Comparison of ENCODE assay signal across 32 mouse cellular contexts in the genomic region with DNA sequence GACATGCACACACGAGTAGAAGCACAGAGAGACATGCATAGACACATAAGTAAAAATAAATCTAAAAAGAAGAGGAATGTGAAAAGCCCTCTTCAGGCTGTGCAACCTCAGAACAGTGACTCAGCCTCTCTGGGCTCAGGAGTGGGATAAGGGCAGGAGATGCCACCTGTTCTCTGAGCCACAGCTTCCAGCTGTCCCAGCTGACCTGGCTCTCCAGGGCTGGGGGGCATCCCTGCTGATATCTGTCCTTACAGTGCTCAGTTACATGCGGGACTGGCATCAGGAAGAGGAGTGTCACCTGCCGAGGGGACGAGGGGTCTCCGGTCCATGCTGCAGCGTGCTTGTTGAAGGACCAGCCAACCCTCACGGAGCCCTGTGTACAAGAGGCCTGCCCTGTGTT. TPM values are rescaled to one million over a fixed set of nuclear protein-coding genes. Genes with fewer than 3 reads are reported as not detected.
"Had no signal": no experiment of that assay in that cellular context is flagged by ENCODE, and none has a peak within 500 bp of the region (broad histone marks: within the 10 kb centered on the region; RNA-seq: fewer than 3 reads in every experiment).

No protein-coding gene starts in this region.

- H3K27ac ChIP-seq: left cerebral cortex, adult 2 months; limb, embryonic 10.5 days; limb, embryonic 12.5 days; limb, embryonic 13.5 days; limb, embryonic 15.5 days; liver, embryonic 12.5 days; liver, embryonic 13.5 days; liver, embryonic 14.5 days; liver, embryonic 15.5 days; lung, embryonic 15.5 days; macrophage; midbrain, embryonic 12.5 days; midbrain, embryonic 13.5 days; midbrain, embryonic 15.5 days had no signal

- DNase-seq: layer of hippocampus, postnatal 36 days; left cerebral cortex, postnatal 4 days; liver; liver, embryonic 13.5 days; liver, postnatal 0 days; lung, adult 18-20 months; lung, adult 2 months; lung, embryonic 14.5 days; lung, postnatal 10 days; lung, postnatal 14 days; lung, postnatal 36 days; lung, postnatal 4 days; midbrain, embryonic 14.5 days had no signal

- H3K4me2 ChIP-seq: limb, embryonic 12.5 days; limb, embryonic 13.5 days; limb, embryonic 15.5 days; liver, embryonic 11.5 days; liver, embryonic 12.5 days; liver, embryonic 13.5 days; liver, embryonic 15.5 days; lung, embryonic 14.5 days; lung, embryonic 15.5 days; midbrain, embryonic 12.5 days; midbrain, embryonic 13.5 days; midbrain, embryonic 15.5 days had no signal

- H3K4me3 ChIP-seq: left cerebral cortex, adult 2 months; limb, embryonic 10.5 days; limb, embryonic 12.5 days; limb, embryonic 13.5 days; limb, embryonic 15.5 days; liver, embryonic 12.5 days; liver, embryonic 13.5 days; liver, embryonic 15.5 days; lung, embryonic 15.5 days; midbrain, embryonic 12.5 days; midbrain, embryonic 13.5 days; midbrain, embryonic 15.5 days had no signal

- ATAC-seq: liver, embryonic 12.5 days; liver, postnatal 0 days; midbrain, embryonic 13.5 days; midbrain, embryonic 15.5 days; midbrain, embryonic 16.5 days had no signal

- H3K27me3 ChIP-seq: limb, embryonic 15.5 days; lung, embryonic 15.5 days; midbrain, embryonic 13.5 days; midbrain, embryonic 15.5 days had no signal

- H3K9ac ChIP-seq: limb, embryonic 12.5 days; limb, embryonic 13.5 days; limb, embryonic 15.5 days; liver, embryonic 12.5 days; liver, embryonic 13.5 days; liver, embryonic 14.5 days; liver, embryonic 15.5 days; liver, postnatal 0 days; lung, embryonic 14.5 days; lung, embryonic 15.5 days; midbrain, embryonic 12.5 days; midbrain, embryonic 13.5 days; midbrain, embryonic 15.5 days had no signal

- H3K4me1 ChIP-seq: limb, embryonic 12.5 days; limb, embryonic 13.5 days; liver, embryonic 12.5 days; liver, embryonic 13.5 days; liver, embryonic 15.5 days; midbrain, embryonic 15.5 days had no signal

- H3K36me3 ChIP-seq: limb, embryonic 10.5 days; limb, embryonic 12.5 days; limb, embryonic 13.5 days; limb, embryonic 15.5 days; liver, embryonic 12.5 days; liver, embryonic 15.5 days; lung, embryonic 15.5 days; midbrain, embryonic 12.5 days; midbrain, embryonic 13.5 days; midbrain, embryonic 15.5 days had no signal

- H3K9me3 ChIP-seq: limb, embryonic 10.5 days; limb, embryonic 12.5 days; limb, embryonic 13.5 days; limb, embryonic 15.5 days; liver, embryonic 12.5 days; liver, embryonic 13.5 days; liver, embryonic 15.5 days; lung, embryonic 15.5 days; midbrain, embryonic 12.5 days; midbrain, embryonic 13.5 days; midbrain, embryonic 15.5 days had no signal

RNA-seq across cellular contexts. Expression of a gene that starts 13.3 kb away (rescaled TPM):
- total RNA-seq: megakaryocyte progenitor cell, adult 5-6 weeks; megakaryocyte-erythroid progenitor cell, adult 5-6 weeks; monocyte, adult 5-6 weeks had no signal
- polyA plus RNA-seq: limb, embryonic 11.5 days; macrophage had no signal
